Mouse (Mus musculus): ENCODE measurements around the gene R3hdm2. TPM values are rescaled to one million over a fixed set of nuclear protein-coding genes. Genes with fewer than 3 reads are reported as not detected.

Gene R3hdm2
- polyA plus RNA-seq, 1 experiment from 2014 or later, result 30.4 TPM

GRCm38 (mm10) chr10:127479131-127479530, 99.0 kb downstream of the R3hdm2 start:
- Histone ChIP-seq H3K27ac (replicated peaks) (no peak overlapping the region), H3K27me3 (replicated peaks) (no peaks in the 10 kb centered on the region), H3K4me3 (no peak overlapping the region), H3K4me1 (no peaks in the 10 kb centered on the region), H3K9me3 (no peaks in the 10 kb centered on the region), H3K36me3 (peaks cover 87% of the 10 kb centered on the region), H3K4me2 (no peak overlapping the region), H3K9ac (no peak overlapping the region)
- WGBS, result 91% methylated on average over 4 of the region's 4 CpGs
- no peak for ATAC-seq (ENCODE audit: extremely low read depth, insufficient number of reproducible peaks, low FRiP score, low TSS enrichment)

GRCm38 (mm10) chr10:127480833-127481813, 101.0 kb downstream of the R3hdm2 start:
- Histone ChIP-seq H3K9ac (no peak overlapping the region), H3K4me1 (no peaks in the 10 kb centered on the region), H3K36me3 (peaks cover 87% of the 10 kb centered on the region), H3K4me3 (no peak overlapping the region), H3K27ac (replicated peaks) (no peak overlapping the region), H3K27me3 (replicated peaks) (no peaks in the 10 kb centered on the region), H3K9me3 (no peaks in the 10 kb centered on the region), H3K4me2 (no peak overlapping the region)
- 82% methylated on average over 19 of the region's 19 CpGs for WGBS
- no peak for ATAC-seq (ENCODE audit: extremely low read depth, insufficient number of reproducible peaks, low FRiP score, low TSS enrichment)

- no peaks in the 10 kb centered on the region for H3K4me1 ChIP-seq
- H3K36me3 ChIP-seq, result peaks cover 93% of the 10 kb centered on the region
- H3K27ac ChIP-seq (replicated peaks), result no peak overlapping the region
- H3K9me3 ChIP-seq, result no peaks in the 10 kb centered on the region
- no peak overlapping the region for H3K9ac ChIP-seq
- ATAC-seq (ENCODE audit: extremely low read depth, insufficient number of reproducible peaks, low FRiP score, low TSS enrichment), result no peak
- WGBS, result 73% methylated on average over 10 of the region's 10 CpGs
- H3K4me2 ChIP-seq, result no peak overlapping the region
- H3K4me3 ChIP-seq, result no peak overlapping the region
- no peaks in the 10 kb centered on the region for H3K27me3 ChIP-seq (replicated peaks)
Measured at GRCm38 (mm10) chr10:127485235-127485634, 105.1 kb downstream of the R3hdm2 start.

- H3K27ac ChIP-seq (replicated peaks), result no peak overlapping the region
- no peak for ATAC-seq (ENCODE audit: extremely low read depth, insufficient number of reproducible peaks, low FRiP score, low TSS enrichment)
Measured at GRCm38 (mm10) chr10:127488856-127489255, 108.7 kb downstream of the R3hdm2 start.

GRCm38 (mm10) chr10:127490160-127491127, 110.3 kb downstream of the R3hdm2 start:
- H3K27me3 ChIP-seq (replicated peaks), result no peaks in the 10 kb centered on the region

More at GRCm38 (mm10) chr10:127488856-127489255, 108.7 kb downstream of the R3hdm2 start:
- 86% methylated on average over 7 of the region's 7 CpGs for WGBS
- peaks cover 94% of the 10 kb centered on the region for H3K36me3 ChIP-seq
- H3K4me1 ChIP-seq, result no peaks in the 10 kb centered on the region
- H3K4me3 ChIP-seq, result no peak overlapping the region
- H3K27me3 ChIP-seq (replicated peaks), result no peaks in the 10 kb centered on the region
- H3K9me3 ChIP-seq, result no peaks in the 10 kb centered on the region
- no peak overlapping the region for H3K4me2 ChIP-seq
- no peak overlapping the region for H3K9ac ChIP-seq

GRCm38 (mm10) chr10:127491128-127491512, 111.0 kb downstream of the R3hdm2 start:
- Histone ChIP-seq H3K27ac (replicated peaks) (no peak overlapping the region), H3K27me3 (replicated peaks) (no peaks in the 10 kb centered on the region), H3K9ac (no peak overlapping the region), H3K36me3 (peaks cover 95% of the 10 kb centered on the region), H3K4me3 (no peak overlapping the region), H3K4me1 (no peaks in the 10 kb centered on the region), H3K9me3 (no peaks in the 10 kb centered on the region), H3K4me2 (no peak overlapping the region)
- 83% methylated on average over 8 of the region's 8 CpGs for WGBS
- ATAC-seq (ENCODE audit: extremely low read depth, insufficient number of reproducible peaks, low FRiP score, low TSS enrichment), result no peak

More at GRCm38 (mm10) chr10:127490160-127491127, 110.3 kb downstream of the R3hdm2 start:
- Histone ChIP-seq H3K9ac (no peak overlapping the region), H3K4me3 (no peak overlapping the region), H3K27ac (replicated peaks) (no peak overlapping the region), H3K4me2 (no peak overlapping the region), H3K36me3 (peaks cover 94% of the 10 kb centered on the region), H3K9me3 (no peaks in the 10 kb centered on the region), H3K4me1 (no peaks in the 10 kb centered on the region)
- 85% methylated on average over 18 of the region's 18 CpGs for WGBS
- ATAC-seq (ENCODE audit: extremely low read depth, insufficient number of reproducible peaks, low FRiP score, low TSS enrichment), result no peak

GRCm38 (mm10) chr10:127492118-127492517, 112.0 kb downstream of the R3hdm2 start:
- H3K4me3 ChIP-seq, result no peak overlapping the region
- peaks cover 97% of the 10 kb centered on the region for H3K36me3 ChIP-seq
- H3K4me2 ChIP-seq, result no peak overlapping the region
- H3K9me3 ChIP-seq, result no peaks in the 10 kb centered on the region
- ATAC-seq (ENCODE audit: extremely low read depth, insufficient number of reproducible peaks, low FRiP score, low TSS enrichment), result no peak
- no peaks in the 10 kb centered on the region for H3K27me3 ChIP-seq (replicated peaks)
- H3K4me1 ChIP-seq, result no peaks in the 10 kb centered on the region
- no peak overlapping the region for H3K27ac ChIP-seq (replicated peaks)
- H3K9ac ChIP-seq, result no peak overlapping the region
- 84% methylated on average over 3 of the region's 3 CpGs for WGBS

- no peak overlapping the region for H3K9ac ChIP-seq
- no peak overlapping the region for H3K4me2 ChIP-seq
- no peaks in the 10 kb centered on the region for H3K4me1 ChIP-seq
Measured at GRCm38 (mm10) chr10:127496156-127496555, 116.0 kb downstream of the R3hdm2 start.

GRCm38 (mm10) chr10:127499516-127499915, 119.4 kb downstream of the R3hdm2 start:
- Histone ChIP-seq H3K4me1 (no peaks in the 10 kb centered on the region), H3K4me2 (no peak overlapping the region), H3K36me3 (peaks cover 85% of the 10 kb centered on the region), H3K9ac (no peak overlapping the region), H3K9me3 (no peaks in the 10 kb centered on the region), H3K27ac (replicated peaks) (no peak overlapping the region), H3K27me3 (replicated peaks) (no peaks in the 10 kb centered on the region), H3K4me3 (no peak overlapping the region)
- WGBS, result 87% methylated on average over 5 of the region's 5 CpGs
- ATAC-seq (ENCODE audit: extremely low read depth, insufficient number of reproducible peaks, low FRiP score, low TSS enrichment), result no peak

More at GRCm38 (mm10) chr10:127496156-127496555, 116.0 kb downstream of the R3hdm2 start:
- no peak for ATAC-seq (ENCODE audit: extremely low read depth, insufficient number of reproducible peaks, low FRiP score, low TSS enrichment)
- H3K36me3 ChIP-seq, result peaks cover 97% of the 10 kb centered on the region
- 93% methylated on average over 3 of the region's 3 CpGs for WGBS
- no peaks in the 10 kb centered on the region for H3K27me3 ChIP-seq (replicated peaks)
- no peak overlapping the region for H3K27ac ChIP-seq (replicated peaks)
- no peaks in the 10 kb centered on the region for H3K9me3 ChIP-seq
- no peak overlapping the region for H3K4me3 ChIP-seq

GRCm38 (mm10) chr10:127500042-127500441, 119.9 kb downstream of the R3hdm2 start:
- WGBS, result 83% methylated on average over 4 of the region's 4 CpGs
- no peak for ATAC-seq (ENCODE audit: extremely low read depth, insufficient number of reproducible peaks, low FRiP score, low TSS enrichment)

More at GRCm38 (mm10) chr10:127500042-127500441, 119.9 kb downstream of the R3hdm2 start:
- Histone ChIP-seq H3K27ac (replicated peaks) (no peak overlapping the region), H3K4me1 (no peaks in the 10 kb centered on the region), H3K9ac (no peak overlapping the region), H3K9me3 (no peaks in the 10 kb centered on the region), H3K36me3 (peaks cover 83% of the 10 kb centered on the region), H3K27me3 (replicated peaks) (no peaks in the 10 kb centered on the region), H3K4me2 (no peak overlapping the region), H3K4me3 (no peak overlapping the region)

All from heart, embryonic 13.5 days (tissue).